Mouse (Mus musculus) thymus, postnatal 4 days (tissue): Measurements from ENCODE around the gene Ccsap.

Source experiments
- DNase-seq: peaks from one replicate; pipeline ENCODE4 v3.0.0; 2021

The Ccsap gene

DNA sequence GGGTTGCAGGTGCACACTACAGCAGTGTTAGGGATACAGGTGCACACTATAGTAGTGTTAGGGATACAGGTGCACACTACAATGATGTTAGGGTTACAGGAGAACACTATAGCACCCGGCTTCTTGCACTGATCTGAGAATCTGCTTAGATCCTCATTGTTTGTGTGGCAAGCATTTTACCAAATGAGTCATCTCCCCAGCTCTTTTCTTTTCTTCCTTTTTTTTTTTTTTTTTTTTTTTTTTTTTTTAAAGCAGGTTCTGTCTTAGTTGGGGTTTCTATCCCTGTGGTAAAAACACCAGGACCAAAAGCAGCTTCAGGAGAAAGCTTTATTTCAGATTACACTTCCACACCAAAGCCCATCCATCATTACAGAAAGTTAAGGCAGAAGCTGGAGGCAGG lies 56.4 kb downstream of the Ccsap start:
- DNase-seq, result no peak

DNA sequence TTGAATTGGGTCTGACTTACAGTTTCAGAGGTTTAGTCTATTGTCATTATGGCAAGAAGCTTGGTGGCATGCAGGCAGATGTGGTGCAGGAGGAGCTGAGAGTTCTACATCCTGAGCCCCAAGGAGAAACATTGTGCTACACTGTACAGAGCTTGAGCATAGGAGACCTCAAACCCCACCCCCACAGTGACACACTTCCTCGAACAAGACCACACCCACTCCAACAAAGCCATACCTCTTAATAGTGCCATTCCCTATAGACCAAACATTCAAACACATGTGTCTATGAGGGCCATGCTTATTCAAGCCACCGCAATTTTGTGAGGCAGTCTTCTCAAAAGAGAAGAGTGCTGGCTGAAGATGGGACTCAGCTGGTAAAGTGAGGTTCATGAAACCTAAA lies 58.5 kb downstream of the Ccsap start:
- DNase-seq, result no peak

DNA sequence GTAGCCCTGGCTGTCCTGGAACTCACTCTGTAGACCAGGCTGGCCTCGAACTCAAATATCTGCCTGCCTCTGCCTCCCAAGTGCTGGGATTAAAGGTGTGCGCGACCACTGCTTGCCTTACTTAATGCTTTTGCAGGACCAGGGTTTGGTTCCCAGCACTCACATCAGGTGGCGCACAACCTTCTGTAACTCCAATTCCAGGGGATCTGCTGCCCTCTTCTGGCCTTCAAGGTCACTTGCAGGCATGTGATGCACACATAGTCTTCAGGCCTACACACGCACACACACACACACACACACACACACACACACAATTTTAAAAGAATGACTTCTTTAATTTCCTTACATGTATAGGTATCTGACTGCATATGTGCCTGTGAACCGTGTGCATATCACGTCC lies 59.1 kb downstream of the Ccsap start:
- no peak for DNase-seq

GRCm38 (mm10) chr8:123799885-123800284 lies 60.1 kb downstream of the Ccsap start:
- DNase-seq, result no peak

DNA sequence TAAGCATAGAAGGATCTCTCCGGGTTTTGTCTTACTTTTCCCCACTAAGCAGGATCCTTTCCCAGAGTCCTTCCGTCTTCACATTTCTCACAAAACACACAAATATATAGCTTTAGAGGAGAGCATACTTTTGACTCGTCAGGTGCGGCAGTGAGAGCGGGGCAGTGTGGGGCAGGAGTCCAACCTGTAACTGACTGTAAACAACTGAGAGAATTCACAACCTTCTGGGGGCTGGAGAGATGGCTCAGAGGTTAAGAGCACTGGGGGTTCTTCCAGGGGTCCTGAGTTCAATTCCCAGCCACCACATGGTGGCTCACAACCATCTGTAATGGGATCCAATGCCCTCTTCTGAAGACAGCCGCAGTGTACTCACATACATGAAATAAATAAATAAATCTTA lies 60.6 kb downstream of the Ccsap start:
- DNase-seq, result no peak

DNA sequence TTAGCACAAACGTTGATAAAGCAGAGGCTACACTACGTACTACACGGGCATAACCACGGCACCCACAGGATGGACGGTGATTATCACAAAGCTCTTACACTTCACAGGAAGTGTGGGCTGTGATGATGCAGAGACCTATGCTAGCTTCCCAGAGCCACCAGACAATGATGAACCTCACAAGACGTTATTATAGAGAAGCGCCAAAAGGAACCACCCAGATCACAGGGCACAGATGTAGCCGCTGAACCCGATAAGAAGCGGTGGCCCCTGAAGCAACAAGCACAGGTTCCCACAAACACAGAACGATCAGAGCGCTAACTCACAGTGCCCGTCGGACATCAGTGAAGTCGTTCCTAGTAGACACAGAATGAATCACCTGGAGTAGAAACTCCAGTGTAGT lies 62.1 kb downstream of the Ccsap start:
- DNase-seq, result no peak

DNA sequence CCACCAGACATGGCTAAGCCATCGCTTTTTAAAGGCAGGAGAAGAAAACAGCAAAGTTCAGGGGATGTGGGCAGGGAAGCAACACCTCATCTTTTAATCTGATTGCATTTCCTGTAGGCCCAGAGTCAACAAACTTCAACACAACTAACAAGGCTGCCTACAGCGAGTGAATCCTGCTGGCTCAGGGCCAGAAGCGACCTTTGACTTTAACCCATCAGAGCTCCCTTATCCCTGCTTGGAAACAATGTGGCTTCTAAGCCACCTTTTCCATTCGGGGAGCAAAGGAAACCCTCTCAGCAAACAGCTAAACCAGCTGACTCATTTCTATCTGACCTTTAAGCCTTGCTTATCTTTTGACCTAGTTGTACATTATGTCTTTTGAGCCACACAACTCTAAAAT lies 63.3 kb downstream of the Ccsap start:
- DNase-seq, result no peak

GRCm38 (mm10) chr8:123794766-123795165 lies 65.2 kb downstream of the Ccsap start:
- DNase-seq, result no peak

DNA sequence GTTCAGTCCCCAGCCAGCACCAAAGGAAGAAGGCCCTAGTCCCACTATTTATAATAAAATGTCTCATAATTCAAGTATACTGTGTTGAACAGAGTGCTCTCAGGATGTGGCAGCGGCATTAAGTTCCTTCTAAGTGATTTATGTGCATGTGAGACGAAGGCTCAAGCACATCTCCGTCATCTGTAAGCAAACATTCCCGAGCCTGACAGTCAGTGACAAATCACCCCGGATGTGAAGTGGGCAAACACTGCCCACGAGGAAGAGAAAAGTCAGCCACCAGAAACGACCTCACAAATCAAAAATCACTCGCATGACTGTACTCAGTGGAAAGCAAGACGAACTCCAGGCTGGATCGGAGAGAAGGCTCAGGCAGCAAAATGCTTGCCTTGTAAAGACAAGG lies 66.1 kb downstream of the Ccsap start:
- DNase-seq, result no peak

- no peak for DNase-seq
Observed at GRCm38 (mm10) chr8:123791845-123792225, 68.2 kb downstream of the Ccsap start.

- DNase-seq, result no peak
Observed at GRCm38 (mm10) chr8:123791101-123791844, 68.7 kb downstream of the Ccsap start.
